Mouse (Mus musculus): Measurements from ENCODE around the gene Epha6.

GRCm38 (mm10) chr16:60434241-60434640 is 171.1 kb downstream of the Epha6 start:
- TF ChIP-seq HCFC1 (IDR thresholded peaks at IDR 0.05; ENCODE audit: borderline replicate concordance, insufficient read depth, low read length) (no peak), ZNF384 (IDR thresholded peaks at IDR 0.05; ENCODE audit: low read depth, low read length) (no peak), ZC3H11A (IDR thresholded peaks at IDR 0.05; ENCODE audit: borderline replicate concordance, low read depth, low read length) (no peak)

Data from ES-E14 (cell line).